Mouse (Mus musculus): Measurements from ENCODE around the gene Scd1.
"Not testable (repeated sequence)": the region's sequence is repeated elsewhere in the genome, so short reads cannot be mapped to it uniquely, and the experiment has no call there.

Scd1 gene

GRCm38 (mm10) chr19:44396742-44397141 lies 10.9 kb downstream of the Scd1 start:
- DNase-seq (ENCODE audit: low spot score in 2 of 2), result no peak

GRCm38 (mm10) chr19:44394972-44395371 lies 12.7 kb downstream of the Scd1 start:
- DNase-seq (ENCODE audit: low spot score in 2 of 2), result no peak

- DNase-seq (ENCODE audit: low spot score in 2 of 2), result no peak
These were observed 13.7 kb downstream of the Scd1 start for GRCm38 (mm10) chr19:44393962-44394422.

- no peak for DNase-seq (ENCODE audit: low spot score in 2 of 2)
These were observed 15.2 kb downstream of the Scd1 start for GRCm38 (mm10) chr19:44392339-44393009.

GRCm38 (mm10) chr19:44391856-44392255 lies 15.8 kb downstream of the Scd1 start:
- DNase-seq (ENCODE audit: low spot score in 2 of 2), result no peak

- no peak for DNase-seq (ENCODE audit: low spot score in 2 of 2)
These were observed 18.2 kb downstream of the Scd1 start for GRCm38 (mm10) chr19:44389507-44389906.

- DNase-seq (ENCODE audit: low spot score in 2 of 2), result peak; percentile 82 to 88
These were observed 18.9 kb downstream of the Scd1 start for GRCm38 (mm10) chr19:44388475-44389428.

- no peak for DNase-seq (ENCODE audit: low spot score in 2 of 2)
These were observed 19.8 kb downstream of the Scd1 start for GRCm38 (mm10) chr19:44387746-44388474.

GRCm38 (mm10) chr19:44387089-44387671 lies 20.5 kb downstream of the Scd1 start:
- no peak for DNase-seq (ENCODE audit: low spot score in 2 of 2)

- no peak for DNase-seq (ENCODE audit: low spot score in 2 of 2)
These were observed 21.7 kb downstream of the Scd1 start for GRCm38 (mm10) chr19:44385887-44386498.

GRCm38 (mm10) chr19:44382682-44383321 lies 24.9 kb downstream of the Scd1 start:
- no peak for DNase-seq (ENCODE audit: low spot score in 2 of 2)

GRCm38 (mm10) chr19:44380065-44380464 lies 27.6 kb downstream of the Scd1 start:
- no peak for DNase-seq (ENCODE audit: low spot score in 2 of 2)

- no peak for DNase-seq (ENCODE audit: low spot score in 2 of 2)
These were observed 28.6 kb downstream of the Scd1 start for GRCm38 (mm10) chr19:44379090-44379489.

GRCm38 (mm10) chr19:44377629-44378375 lies 29.9 kb downstream of the Scd1 start:
- no peak for DNase-seq (ENCODE audit: low spot score in 2 of 2)

- DNase-seq (ENCODE audit: low spot score in 2 of 2), result no peak
These were observed 31.1 kb downstream of the Scd1 start for GRCm38 (mm10) chr19:44376511-44376951.

- DNase-seq (ENCODE audit: low spot score in 2 of 2), result peak; percentile 71 to 82
These were observed 34.7 kb downstream of the Scd1 start for GRCm38 (mm10) chr19:44372969-44373368.

- no peak for DNase-seq (ENCODE audit: low spot score in 2 of 2)
These were observed 37.4 kb downstream of the Scd1 start for GRCm38 (mm10) chr19:44370231-44370630.

- DNase-seq (ENCODE audit: low spot score in 2 of 2), result no peak
These were observed 38.3 kb downstream of the Scd1 start for GRCm38 (mm10) chr19:44369371-44369770.

GRCm38 (mm10) chr19:44367076-44367475 lies 40.6 kb downstream of the Scd1 start:
- not testable (repeated sequence) for DNase-seq (ENCODE audit: low spot score in 2 of 2)

- no peak for DNase-seq (ENCODE audit: low spot score in 2 of 2)
These were observed 41.9 kb downstream of the Scd1 start for GRCm38 (mm10) chr19:44365733-44366132.
